Mouse (Mus musculus) stomach, embryonic 15.5 days (tissue): ENCODE measurements around the gene Cxcr4. TPM values are rescaled to one million over a fixed set of nuclear protein-coding genes. Genes with fewer than 3 reads are reported as not detected.

Source experiments
- polyA plus RNA-seq: library from polyadenylated mRNA; unstranded; fragments of >200 nt; fragmentation: Nextera tagmentation; extraction: Ambion mirVana; gene quantifications from 2 replicates; pipeline ENCODE4 v1.2.1, GENCODE M21; 2015

The Cxcr4 gene
- polyA plus RNA-seq, 1 experiment from 2014 or later: 5.8 TPM

Other genes starting within 250 kb of the Cxcr4 start
- gene Mcm6, start 232.6 kb downstream of the Cxcr4 start, polyA plus RNA-seq: 224 and 240 TPM in 2 replicates
- gene Dars, start 174.9 kb downstream of the Cxcr4 start, polyA plus RNA-seq: 157 and 180 TPM in 2 replicates